Mouse (Mus musculus): Measurements from ENCODE around the gene Mrpl21. TPM values are rescaled to one million over a fixed set of nuclear protein-coding genes. Genes with fewer than 3 reads are reported as not detected.
A peak's percentile ranks its signal among the peaks of the same experiment; 100 is the strongest.

Gene Mrpl21
- polyA plus RNA-seq, 1 experiment, result 77.6 TPM

GRCm38 (mm10) chr19:3269279-3269678, 13.4 kb upstream of the Mrpl21 start:
- no peak overlapping the region for H3K27ac ChIP-seq (ENCODE audit: insufficient read depth, low read length)
- no peak for TF ChIP-seq POLR2A (IDR thresholded peaks at IDR 0.05; ENCODE audit: insufficient read depth, low read length)
- TF ChIP-seq CTCF (IDR thresholded peaks at IDR 0.05; ENCODE audit: low read depth, low read length), result no peak
- TF ChIP-seq EP300 (IDR thresholded peaks at IDR 0.05; ENCODE audit: insufficient read depth, low read depth, low read length), result no peak
- H3K4me3 ChIP-seq (ENCODE audit: low read depth, low read length), result no peak overlapping the region
- no peaks in the 10 kb centered on the region for H3K4me1 ChIP-seq (ENCODE audit: control insufficient read depth, insufficient read depth, low read length)
- no peaks in the 10 kb centered on the region for H3K9me3 ChIP-seq (replicated peaks; ENCODE audit: control insufficient read depth, insufficient read depth, low read length, poor library complexity, severe bottlenecking)
- H3K27me3 ChIP-seq (ENCODE audit: control insufficient read depth, insufficient read depth, low read length, poor library complexity, severe bottlenecking), result no peaks in the 10 kb centered on the region
- H3K9ac ChIP-seq (ENCODE audit: low read depth, poor library complexity, severe bottlenecking), result no peak overlapping the region
- H3K36me3 ChIP-seq (ENCODE audit: control insufficient read depth, insufficient read depth, low read length, poor library complexity, severe bottlenecking), result no peaks in the 10 kb centered on the region

DNA sequence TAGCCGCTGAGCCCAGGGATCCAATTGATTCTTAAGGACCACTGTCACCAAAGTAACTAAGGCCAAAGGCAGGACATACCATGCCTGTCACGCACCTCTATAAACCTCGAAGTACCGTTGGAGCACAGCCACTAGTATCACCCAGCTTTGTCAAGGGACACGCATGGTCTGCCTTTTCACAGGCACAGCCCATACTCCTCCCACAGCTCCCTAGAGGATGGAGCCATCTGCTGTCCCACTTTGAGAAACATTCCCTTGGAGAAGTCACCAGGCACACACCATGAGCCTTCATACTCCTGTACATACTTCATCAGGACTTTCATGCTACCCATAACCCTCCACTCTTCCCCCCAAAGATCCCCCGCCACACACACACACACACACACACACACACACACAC, 12.9 kb upstream of the Mrpl21 start:
- H3K36me3 ChIP-seq (ENCODE audit: control insufficient read depth, insufficient read depth, low read length, poor library complexity, severe bottlenecking), result no peaks in the 10 kb centered on the region
- H3K27ac ChIP-seq (ENCODE audit: insufficient read depth, low read length), result no peak overlapping the region
- no peaks in the 10 kb centered on the region for H3K9me3 ChIP-seq (replicated peaks; ENCODE audit: control insufficient read depth, insufficient read depth, low read length, poor library complexity, severe bottlenecking)
- TF ChIP-seq EP300 (IDR thresholded peaks at IDR 0.05; ENCODE audit: insufficient read depth, low read depth, low read length) (no peak), POLR2A (IDR thresholded peaks at IDR 0.05; ENCODE audit: insufficient read depth, low read length) (no peak), CTCF (IDR thresholded peaks at IDR 0.05; ENCODE audit: low read depth, low read length) (no peak)
- no peaks in the 10 kb centered on the region for H3K4me1 ChIP-seq (ENCODE audit: control insufficient read depth, insufficient read depth, low read length)
- no peak overlapping the region for H3K4me3 ChIP-seq (ENCODE audit: low read depth, low read length)
- H3K9ac ChIP-seq (ENCODE audit: low read depth, poor library complexity, severe bottlenecking), result no peak overlapping the region
- H3K27me3 ChIP-seq (ENCODE audit: control insufficient read depth, insufficient read depth, low read length, poor library complexity, severe bottlenecking), result no peaks in the 10 kb centered on the region

DNA sequence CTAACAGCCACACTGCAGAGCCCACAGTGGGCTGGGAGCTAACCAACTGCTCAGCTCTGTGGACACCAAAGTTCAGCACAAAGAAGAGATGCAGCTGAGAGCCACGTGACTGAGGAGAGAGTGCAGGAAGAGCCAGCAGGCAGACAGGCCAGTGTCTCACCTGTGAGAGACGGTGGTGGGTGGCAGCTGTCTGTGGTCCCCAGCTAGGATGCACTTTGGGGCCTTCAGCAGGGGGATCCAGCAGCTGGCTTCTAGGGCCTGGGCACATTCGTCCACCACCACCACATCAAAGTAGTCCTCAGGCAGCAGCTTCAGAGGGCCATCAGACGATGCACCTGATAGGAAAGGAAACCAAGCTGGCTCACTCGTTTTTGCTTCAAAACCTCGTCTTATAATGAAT, 11.3 kb upstream of the Mrpl21 start:
- TF ChIP-seq EP300 (IDR thresholded peaks at IDR 0.05; ENCODE audit: insufficient read depth, low read depth, low read length) (no peak), POLR2A (IDR thresholded peaks at IDR 0.05; ENCODE audit: insufficient read depth, low read length) (no peak), CTCF (IDR thresholded peaks at IDR 0.05; ENCODE audit: low read depth, low read length) (no peak)
- Histone ChIP-seq H3K27ac (ENCODE audit: insufficient read depth, low read length) (no peak overlapping the region), H3K9me3 (replicated peaks; ENCODE audit: control insufficient read depth, insufficient read depth, low read length, poor library complexity, severe bottlenecking) (no peaks in the 10 kb centered on the region), H3K4me3 (ENCODE audit: low read depth, low read length) (no peak overlapping the region), H3K4me1 (ENCODE audit: control insufficient read depth, insufficient read depth, low read length) (no peaks in the 10 kb centered on the region), H3K27me3 (ENCODE audit: control insufficient read depth, insufficient read depth, low read length, poor library complexity, severe bottlenecking) (no peaks in the 10 kb centered on the region), H3K9ac (ENCODE audit: low read depth, poor library complexity, severe bottlenecking) (no peak overlapping the region), H3K36me3 (ENCODE audit: control insufficient read depth, insufficient read depth, low read length, poor library complexity, severe bottlenecking) (no peaks in the 10 kb centered on the region)

DNA sequence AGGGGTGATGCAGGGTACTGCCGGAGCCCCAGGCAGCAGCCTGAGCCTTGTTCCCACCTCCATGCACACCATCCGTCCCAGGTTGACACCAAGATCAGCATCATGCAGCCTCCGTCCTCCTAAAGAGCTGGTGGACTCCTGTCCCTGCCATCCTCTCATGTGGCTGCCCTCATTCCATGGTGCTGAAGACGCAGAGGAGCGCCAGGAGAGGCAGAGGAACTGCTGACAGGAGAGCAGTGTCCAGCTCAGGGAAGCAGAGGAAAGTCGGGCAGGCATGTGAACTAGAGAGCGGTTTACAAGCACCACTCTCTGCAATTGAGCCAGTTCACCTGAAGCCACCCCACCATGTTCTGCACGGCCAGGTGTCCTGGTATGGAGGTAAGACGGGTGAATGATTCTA, 9.4 kb upstream of the Mrpl21 start:
- Histone ChIP-seq H3K9me3 (replicated peaks; ENCODE audit: control insufficient read depth, insufficient read depth, low read length, poor library complexity, severe bottlenecking) (no peaks in the 10 kb centered on the region), H3K27me3 (ENCODE audit: control insufficient read depth, insufficient read depth, low read length, poor library complexity, severe bottlenecking) (no peaks in the 10 kb centered on the region), H3K4me3 (ENCODE audit: low read depth, low read length) (no peak overlapping the region), H3K27ac (ENCODE audit: insufficient read depth, low read length) (no peak overlapping the region), H3K4me1 (ENCODE audit: control insufficient read depth, insufficient read depth, low read length) (no peaks in the 10 kb centered on the region), H3K36me3 (ENCODE audit: control insufficient read depth, insufficient read depth, low read length, poor library complexity, severe bottlenecking) (no peaks in the 10 kb centered on the region), H3K9ac (ENCODE audit: low read depth, poor library complexity, severe bottlenecking) (no peak overlapping the region)
- TF ChIP-seq CTCF (IDR thresholded peaks at IDR 0.05; ENCODE audit: low read depth, low read length) (no peak), POLR2A (IDR thresholded peaks at IDR 0.05; ENCODE audit: insufficient read depth, low read length) (no peak), EP300 (IDR thresholded peaks at IDR 0.05; ENCODE audit: insufficient read depth, low read depth, low read length) (no peak)

GRCm38 (mm10) chr19:3275744-3276365, 6.8 kb upstream of the Mrpl21 start:
- H3K36me3 ChIP-seq (ENCODE audit: control insufficient read depth, insufficient read depth, low read length, poor library complexity, severe bottlenecking), result no peaks in the 10 kb centered on the region
- TF ChIP-seq POLR2A (IDR thresholded peaks at IDR 0.05; ENCODE audit: insufficient read depth, low read length), result no peak

GRCm38 (mm10) chr19:3281886-3282285, 815 bp upstream of the Mrpl21 start:
- TF ChIP-seq EP300 (IDR thresholded peaks at IDR 0.05; ENCODE audit: insufficient read depth, low read depth, low read length), result no peak
- TF ChIP-seq CTCF (IDR thresholded peaks at IDR 0.05; ENCODE audit: low read depth, low read length), result no peak
- TF ChIP-seq POLR2A (IDR thresholded peaks at IDR 0.05; ENCODE audit: insufficient read depth, low read length), result no peak
- Histone ChIP-seq H3K27ac (ENCODE audit: insufficient read depth, low read length) (no peak overlapping the region), H3K27me3 (ENCODE audit: control insufficient read depth, insufficient read depth, low read length, poor library complexity, severe bottlenecking) (no peaks in the 10 kb centered on the region), H3K9me3 (replicated peaks; ENCODE audit: control insufficient read depth, insufficient read depth, low read length, poor library complexity, severe bottlenecking) (no peaks in the 10 kb centered on the region), H3K36me3 (ENCODE audit: control insufficient read depth, insufficient read depth, low read length, poor library complexity, severe bottlenecking) (no peaks in the 10 kb centered on the region), H3K4me3 (ENCODE audit: low read depth, low read length) (peak overlapping the region; percentile 90), H3K9ac (ENCODE audit: low read depth, poor library complexity, severe bottlenecking) (peak overlapping the region; percentile 68), H3K4me1 (ENCODE audit: control insufficient read depth, insufficient read depth, low read length) (no peaks in the 10 kb centered on the region)

More at GRCm38 (mm10) chr19:3275744-3276365, 6.8 kb upstream of the Mrpl21 start:
- H3K4me1 ChIP-seq (ENCODE audit: control insufficient read depth, insufficient read depth, low read length), result no peaks in the 10 kb centered on the region
- H3K27ac ChIP-seq (ENCODE audit: insufficient read depth, low read length), result no peak overlapping the region
- H3K9ac ChIP-seq (ENCODE audit: low read depth, poor library complexity, severe bottlenecking), result no peak overlapping the region
- H3K4me3 ChIP-seq (ENCODE audit: low read depth, low read length), result no peak overlapping the region
- no peaks in the 10 kb centered on the region for H3K9me3 ChIP-seq (replicated peaks; ENCODE audit: control insufficient read depth, insufficient read depth, low read length, poor library complexity, severe bottlenecking)
- H3K27me3 ChIP-seq (ENCODE audit: control insufficient read depth, insufficient read depth, low read length, poor library complexity, severe bottlenecking), result no peaks in the 10 kb centered on the region
